8 mouse cellular contexts compared by ENCODE assay signal in genomic region chr1:92474066-92474578, GRCm38 (mm10). TPM values are rescaled to one million over a fixed set of nuclear protein-coding genes. Genes with fewer than 3 reads are reported as not detected.
DNase-seq lines count a peak whose midpoint lies in the region; ATAC-seq lines count a peak whose summit lies in the region.

No protein-coding gene starts in this region.

- H3K4me2 ChIP-seq in heart, embryonic 16.5 days (ENCODE audit: low read depth, low read length) = peak overlapping the region; percentile 99

- H3K4me1 ChIP-seq in heart, embryonic 16.5 days (ENCODE audit: control insufficient read depth, insufficient read depth, low read length) = peaks cover 12% of the 10 kb centered on the region
- H3K4me1 ChIP-seq in megakaryocyte, embryonic 14.5 days = peaks cover 41% of the 10 kb centered on the region

- DNase-seq in heart, adult 8-10 months (ENCODE audit: low spot score) = no peak
- DNase-seq in MEL-GATA-1-ER (ENCODE audit: extremely low read depth, low read depth) = peak; percentile 26
- no peak for DNase-seq in left cerebral cortex, adult 11 months (ENCODE audit: low spot score)
- no peak for DNase-seq in adrenal gland, postnatal 10 days
- DNase-seq in layer of hippocampus, postnatal 14 days (ENCODE audit: low spot score in 2 of 2) = no peak

- WGBS in heart, embryonic 16.5 days = 2% methylated on average over 10 of the region's 10 CpGs

- H3K27me3 ChIP-seq in heart, embryonic 16.5 days (ENCODE audit: control insufficient read depth, insufficient read depth, low read length) = no peaks in the 10 kb centered on the region
- H3K27me3 ChIP-seq in megakaryocyte, embryonic 14.5 days (replicated peaks) = peaks cover 10% of the 10 kb centered on the region

- peak overlapping the region; percentile 94 for H3K9ac ChIP-seq in heart, embryonic 16.5 days (ENCODE audit: low read length)

- H3K36me3 ChIP-seq in heart, embryonic 16.5 days (ENCODE audit: control insufficient read depth, insufficient read depth) = peaks cover 16% of the 10 kb centered on the region
- peaks cover 23% of the 10 kb centered on the region for H3K36me3 ChIP-seq in megakaryocyte, embryonic 14.5 days (replicated peaks; ENCODE audit: low read length)

- peak; percentile 46 for ATAC-seq in heart, embryonic 16.5 days (replicated peaks; ENCODE audit: extremely low read depth, insufficient read depth, low FRiP score)
- peak; percentile 52 for ATAC-seq in granulocyte monocyte progenitor cell, adult 5-6 weeks (replicated peaks; ENCODE audit: poor library complexity, severe bottlenecking)

- H3K4me3 ChIP-seq in heart, embryonic 16.5 days (ENCODE audit: low read length) = peak overlapping the region; percentile 100
- H3K4me3 ChIP-seq in megakaryocyte, embryonic 14.5 days (replicated peaks) = peak overlapping the region; percentile 96

- H3K9me3 ChIP-seq in heart, embryonic 16.5 days (replicated peaks; ENCODE audit: control insufficient read depth, low read length) = no peaks in the 10 kb centered on the region
- no peaks in the 10 kb centered on the region for H3K9me3 ChIP-seq in megakaryocyte, embryonic 14.5 days

- H3K27ac ChIP-seq in heart, embryonic 16.5 days (ENCODE audit: low read length) = peak overlapping the region; percentile 76

RNA-seq across cellular contexts. Expression of gene Ndufa10, which starts 0.5 kb away (rescaled TPM):
- polyA plus RNA-seq in heart, embryonic 16.5 days (2015; fragmentation: Nextera tagmentation; extraction: Ambion mirVana) = 654 and 684 TPM in 2 replicates
- total RNA-seq in heart, adult 8-10 months (2022) = 1,000 to 10,000 TPM in 2 of 4 experiments, 100 to 1,000 TPM in 2; 926 to 1,166 (median 1,047) TPM
- total RNA-seq in granulocyte monocyte progenitor cell, adult 5-6 weeks (2014; fragmentation: Nextera tagmentation) = 134 and 155 TPM in 2 replicates
- 103 and 107 TPM in 2 replicates for total RNA-seq in granulocyte monocyte progenitor cell, adult 5-6 weeks (2017)
- 20.9 and 27.2 TPM in 2 replicates for polyA plus RNA-seq in megakaryocyte, embryonic 14.5 days (2012; ENCODE audit: insufficient read depth, low replicate concordance)
- 100 to 1,000 TPM; 653 to 741 TPM for total RNA-seq in adrenal gland, postnatal 10 days (2021)
- 100 to 1,000 TPM; 261 to 268 TPM for total RNA-seq in layer of hippocampus, postnatal 14 days (2021)

RNA-seq across cellular contexts. Expression of gene Olfr1416, which starts 10.8 kb away (rescaled TPM):
- not detected in 2 replicates for polyA plus RNA-seq in heart, embryonic 16.5 days (2015; fragmentation: Nextera tagmentation; extraction: Ambion mirVana)
- total RNA-seq in heart, adult 8-10 months (2022) = not detected
- not detected in 2 replicates for total RNA-seq in granulocyte monocyte progenitor cell, adult 5-6 weeks (2014; fragmentation: Nextera tagmentation)
- not detected in 2 replicates for total RNA-seq in granulocyte monocyte progenitor cell, adult 5-6 weeks (2017)
- not detected in 2 replicates for polyA plus RNA-seq in megakaryocyte, embryonic 14.5 days (2012; ENCODE audit: insufficient read depth, low replicate concordance)
- total RNA-seq in adrenal gland, postnatal 10 days (2021) = not detected
- not detected for total RNA-seq in layer of hippocampus, postnatal 14 days (2021)

RNA-seq across cellular contexts. Expression of gene Olfr1415, which starts 21.8 kb away (rescaled TPM):
- polyA plus RNA-seq in heart, embryonic 16.5 days (2015; fragmentation: Nextera tagmentation; extraction: Ambion mirVana) = not detected in 2 replicates
- total RNA-seq in heart, adult 8-10 months (2022) = not detected
- not detected in 2 replicates for total RNA-seq in granulocyte monocyte progenitor cell, adult 5-6 weeks (2014; fragmentation: Nextera tagmentation)
- total RNA-seq in granulocyte monocyte progenitor cell, adult 5-6 weeks (2017) = not detected in 2 replicates
- polyA plus RNA-seq in megakaryocyte, embryonic 14.5 days (2012; ENCODE audit: insufficient read depth, low replicate concordance) = not detected in 2 replicates
- not detected for total RNA-seq in adrenal gland, postnatal 10 days (2021)
- not detected for total RNA-seq in layer of hippocampus, postnatal 14 days (2021)

RNA-seq across cellular contexts. Expression of gene Olfr1414, which starts 44.3 kb away (rescaled TPM):
- polyA plus RNA-seq in heart, embryonic 16.5 days (2015; fragmentation: Nextera tagmentation; extraction: Ambion mirVana) = not detected in 2 replicates
- not detected for total RNA-seq in heart, adult 8-10 months (2022)
- not detected in 2 replicates for total RNA-seq in granulocyte monocyte progenitor cell, adult 5-6 weeks (2014; fragmentation: Nextera tagmentation)
- not detected in 2 replicates for total RNA-seq in granulocyte monocyte progenitor cell, adult 5-6 weeks (2017)
- polyA plus RNA-seq in megakaryocyte, embryonic 14.5 days (2012; ENCODE audit: insufficient read depth, low replicate concordance) = not detected in 2 replicates
- under 1 TPM in 1 of 2 experiments, not detected in 1; 0.09 TPM for total RNA-seq in adrenal gland, postnatal 10 days (2021)
- not detected for total RNA-seq in layer of hippocampus, postnatal 14 days (2021)
